Mouse (Mus musculus) left cerebral cortex, postnatal 14 days (tissue): ENCODE data around the gene Glp2r. TPM values are rescaled to one million over a fixed set of nuclear protein-coding genes. Genes with fewer than 3 reads are reported as not detected.

Experiments used
- DNase-seq, 2 experiments: peaks; one replicate each; pipeline ENCODE4 v3.0.0; 2021 to 2022; ENCODE audit warnings: low spot score in 2 of 2, mixed read lengths in 1 of 2
- intact Hi-C: fragments of 180-260 bp; cut with DNase I; formaldehyde crosslinking; loops from one replicate; pipeline ENCODE4 v1.15.1; 2025
- total RNA-seq, 2 experiments: library from RNA; stranded (reverse); gene quantifications; 2 replicates each; pipeline ENCODE4 v1.2.3; 2021

The Glp2r gene
- total RNA-seq, 2 experiments from 2014 or later, result 1.8 to 1.9 TPM

GRCm38 (mm10) chr11:67648651-67649407 is 122.1 kb downstream of the Glp2r start:
- intact Hi-C loops, result loop anchor here (5.0 to 10.0 kb wide), 4 partner anchors 104 to 534 kb away; partner anchors contain the start of gene Gas7
- peak; percentile 62 to 80 for DNase-seq

GRCm38 (mm10) chr11:67647745-67648144 is 123.2 kb downstream of the Glp2r start:
- peak; percentile 81 to 83 for DNase-seq
- intact Hi-C loops, result loop anchor here (2.0 to 10.0 kb wide), 5 partner anchors 103 to 533 kb away; partner anchors contain the start of gene Gas7

GRCm38 (mm10) chr11:67644632-67645149 is 126.3 kb downstream of the Glp2r start:
- intact Hi-C loops, result loop anchor here (5.0 to 10.0 kb wide), 4 partner anchors 100 to 530 kb away; partner anchors contain the start of gene Gas7
- no peak for DNase-seq

- intact Hi-C loops, result loop anchor here (10.0 kb wide), 2 partner anchors 99 to 529 kb away; no protein-coding TSS in a partner anchor
- no peak for DNase-seq
Measured at GRCm38 (mm10) chr11:67643465-67643864, 127.5 kb downstream of the Glp2r start.

- intact Hi-C loops, result loop anchor here (10.0 kb wide), 2 partner anchors 98 to 528 kb away; no protein-coding TSS in a partner anchor
- DNase-seq, result no peak
Measured at GRCm38 (mm10) chr11:67642835-67643234, 128.1 kb downstream of the Glp2r start.

- intact Hi-C loops, result loop anchor here (10.0 kb wide), 2 partner anchors 98 to 528 kb away; no protein-coding TSS in a partner anchor
- DNase-seq, result no peak
Measured at GRCm38 (mm10) chr11:67642421-67642820, 128.5 kb downstream of the Glp2r start.

GRCm38 (mm10) chr11:67640299-67640698 is 130.7 kb downstream of the Glp2r start:
- intact Hi-C loops, result loop anchor here (10.0 kb wide), 2 partner anchors 95 to 525 kb away; no protein-coding TSS in a partner anchor

GRCm38 (mm10) chr11:67638401-67638800 is 132.6 kb downstream of the Glp2r start:
- no peak for DNase-seq
- intact Hi-C loops, result no loop called here

More at GRCm38 (mm10) chr11:67640299-67640698, 130.7 kb downstream of the Glp2r start:
- DNase-seq, result no peak

- no peak for DNase-seq
- intact Hi-C loops, result no loop called here
Measured at GRCm38 (mm10) chr11:67636905-67637586, 133.9 kb downstream of the Glp2r start.

GRCm38 (mm10) chr11:67636201-67636600 is 134.8 kb downstream of the Glp2r start:
- intact Hi-C loops, result no loop called here
- no peak for DNase-seq

- intact Hi-C loops, result no loop called here
- no peak for DNase-seq
Measured at GRCm38 (mm10) chr11:67633620-67634229, 137.2 kb downstream of the Glp2r start.

GRCm38 (mm10) chr11:67632906-67633305 is 138.0 kb downstream of the Glp2r start:
- DNase-seq, result no peak
- intact Hi-C loops, result no loop called here

- intact Hi-C loops, result no loop called here
- no peak for DNase-seq
Measured at GRCm38 (mm10) chr11:67628522-67628921, 142.4 kb downstream of the Glp2r start.

GRCm38 (mm10) chr11:67627179-67627578 is 143.8 kb downstream of the Glp2r start:
- no peak for DNase-seq
- intact Hi-C loops, result no loop called here

- intact Hi-C loops, result no loop called here
- DNase-seq, result no peak
Measured at GRCm38 (mm10) chr11:67622340-67622739, 148.6 kb downstream of the Glp2r start.

GRCm38 (mm10) chr11:67616557-67617239 is 154.3 kb downstream of the Glp2r start:
- intact Hi-C loops, result no loop called here
- peak; percentile 49 to 81 for DNase-seq

- no peak for DNase-seq
- intact Hi-C loops, result no loop called here
Measured at GRCm38 (mm10) chr11:67612158-67612839, 158.7 kb downstream of the Glp2r start.
